Mouse (Mus musculus) CH12.LX (cell line): ENCODE results near the gene Olfr57. TPM values are rescaled to one million over a fixed set of nuclear protein-coding genes. Genes with fewer than 3 reads are reported as not detected.
"Not testable (repeated sequence)": the region's sequence is repeated elsewhere in the genome, so short reads cannot be mapped to it uniquely, and the experiment has no call there.

Experiments
- DNase-seq: peaks from one replicate; pipeline ENCODE4 v3.0.0-alpha.2; 2013; ENCODE audit errors: extremely low read depth
- H3K27ac ChIP-seq: 2 replicates; pipeline ENCODE4 v1.5.1; 2012; ENCODE audit warnings: low read depth, mild to moderate bottlenecking, control low read depth, moderate library complexity; ENCODE audit not compliant: insufficient read depth
- H3K27me3 ChIP-seq: replicated peaks from 2 replicates; pipeline ENCODE3; 2012; ENCODE audit warnings: inconsistent platforms
- H3K36me3 ChIP-seq, 2 experiments: replicated peaks in 1 of 2; 2 replicates each; pipeline versions ENCODE3 to v1.6.1; 2012; ENCODE audit warnings: inconsistent platforms in 1 of 2, low read length in 1 of 2, mild to moderate bottlenecking in 1 of 2, mixed read lengths in 1 of 2, moderate library complexity in 1 of 2; ENCODE audit not compliant: control insufficient read depth in 1 of 2, insufficient read depth in 1 of 2
- H3K4me1 ChIP-seq, 2 experiments: 2 replicates each; pipeline ENCODE4 v1.6.1; 2012; ENCODE audit warnings: inconsistent platforms in 1 of 2, moderate library complexity in 1 of 2; ENCODE audit not compliant: insufficient read depth in 2 of 2, control insufficient read depth in 1 of 2
- H3K4me2 ChIP-seq: 2 replicates; pipeline ENCODE4 v1.6.1; 2012; ENCODE audit warnings: low read depth, mild to moderate bottlenecking, control low read depth; ENCODE audit not compliant: poor library complexity, insufficient read depth, severe bottlenecking
- H3K4me3 ChIP-seq, 3 experiments: fragments of 150-350 bp in 1 of 3; sonication (generic) in 1 of 3; replicated peaks in 1 of 3; 2 replicates each; pipeline versions ENCODE3 to v1.5.1; 2011 to 2012; ENCODE audit warnings: low read depth in 2 of 3, low read length in 2 of 3, mild to moderate bottlenecking in 2 of 3, moderate library complexity in 2 of 3, control low read depth in 1 of 3, improper control_type of control experiment in 1 of 3, inconsistent platforms in 1 of 3, mixed read lengths in 1 of 3; ENCODE audit not compliant: poor library complexity in 1 of 3
- H3K79me2 ChIP-seq: replicated peaks from 2 replicates; pipeline ENCODE4 v1.6.1; 2012; ENCODE audit warnings: mild to moderate bottlenecking, moderate library complexity; ENCODE audit not compliant: control insufficient read depth, poor library complexity, insufficient read depth, severe bottlenecking; ENCODE audit errors: extremely low read depth
- H3K9ac ChIP-seq: 2 replicates; pipeline ENCODE4 v1.6.1; 2012; ENCODE audit warnings: low read depth, mild to moderate bottlenecking, control low read depth, moderate library complexity; ENCODE audit not compliant: insufficient read depth
- H3K9me3 ChIP-seq: replicated peaks from 2 replicates; pipeline ENCODE3; 2012; ENCODE audit warnings: low read length, inconsistent platforms, mixed read lengths
- dilution Hi-C: fragments of 300-500 bp; cut with MboI; formaldehyde crosslinking; loops from 2 replicates; pipeline ENCODE4 v1.14.3; 2020; ENCODE audit warnings: low sequenced_read_pairs; ENCODE audit not compliant: extremely low pct_unique_long_range_greater_than_20kb, extremely low pct_ligation_motif_present
- in situ Hi-C: fragments of 300-500 bp; cut with MboI; formaldehyde crosslinking; loops from 3 replicates; pipeline ENCODE4 v1.14.3; 2019; ENCODE audit warnings: low sequenced_read_pairs, low pct_ligation_motif_present, low pct_unique_long_range_greater_than_20kb, mixed read lengths
- polyA plus RNA-seq: library from polyadenylated mRNA; unstranded; fragments of >175 nt; gene quantifications from 2 replicates; pipeline ENCODE4 v1.2.1, GENCODE M21; 2012; ENCODE audit warnings: low read depth; ENCODE audit not compliant: insufficient read length
- total RNA-seq, 2 experiments: library from RNA; depleted of rRNA; stranded (reverse); fragments of 300-350 nt in 1 of 2; fragments of >200 nt in 1 of 2; gene quantifications; 2 replicates each; pipeline ENCODE4 v1.2.3; 2012 to 2014

Gene Olfr57
- total and polyA plus RNA-seq, 3 experiments: not detected

DNA sequence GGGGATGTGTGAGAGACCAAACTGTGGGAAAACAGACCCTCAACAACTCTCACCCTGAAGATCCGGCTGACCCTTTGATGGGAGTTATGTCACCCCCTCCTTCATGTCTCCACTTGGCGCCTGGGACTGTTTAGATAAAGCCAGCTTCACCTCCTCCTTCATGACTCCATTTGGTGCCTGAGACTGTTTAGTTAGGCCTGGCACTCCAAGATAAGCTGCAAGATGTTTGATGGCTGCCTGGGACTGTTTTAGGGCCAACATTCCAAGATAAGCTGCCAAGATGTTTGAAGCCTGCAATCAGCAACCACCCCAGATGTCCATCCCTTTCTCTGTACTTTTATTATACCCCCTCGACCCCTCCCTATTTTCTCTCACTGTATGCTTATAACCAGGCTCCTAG lies 28.8 kb downstream of the Olfr57 start:
- H3K36me3 ChIP-seq, H3K4me3 ChIP-seq, H3K9ac ChIP-seq, H3K27ac ChIP-seq, dilution Hi-C loops, in situ Hi-C loops, H3K27me3 ChIP-seq, H3K4me1 ChIP-seq, H3K79me2 ChIP-seq, DNase-seq, H3K9me3 ChIP-seq, H3K4me2 ChIP-seq: not testable (repeated sequence)

Other genes with a start within 250 kb of the Olfr57 start
- 0.04 TPM in 1 of 2 replicates, not detected in the other for gene Slc1a6, start 248.2 kb upstream of the Olfr57 start, total RNA-seq (2012; rRNA removed)
- not detected in 2 replicates for gene Slc1a6, start 248.2 kb upstream of the Olfr57 start, total RNA-seq (2014; rRNA removed)
- not detected in 2 replicates for gene Slc1a6, start 248.2 kb upstream of the Olfr57 start, polyA plus RNA-seq
- gene Olfr1356, start 176.6 kb upstream of the Olfr57 start, total RNA-seq (2012; rRNA removed): not detected in 2 replicates
- not detected in 2 replicates for gene Olfr1356, start 176.6 kb upstream of the Olfr57 start, total RNA-seq (2014; rRNA removed)
- gene Olfr1356, start 176.6 kb upstream of the Olfr57 start, polyA plus RNA-seq: not detected in 2 replicates
- gene Olfr1355, start 153.2 kb upstream of the Olfr57 start, total RNA-seq (2012; rRNA removed): not detected in 2 replicates
- not detected in 2 replicates for gene Olfr1355, start 153.2 kb upstream of the Olfr57 start, total RNA-seq (2014; rRNA removed)
- not detected in 2 replicates for gene Olfr1355, start 153.2 kb upstream of the Olfr57 start, polyA plus RNA-seq
- not detected in 2 replicates for gene Olfr1354, start 115.6 kb upstream of the Olfr57 start, total RNA-seq (2012; rRNA removed)
- not detected in 2 replicates for gene Olfr1354, start 115.6 kb upstream of the Olfr57 start, total RNA-seq (2014; rRNA removed)
- not detected in 2 replicates for gene Olfr1354, start 115.6 kb upstream of the Olfr57 start, polyA plus RNA-seq
- not detected in 2 replicates for gene Olfr8, start 78.1 kb upstream of the Olfr57 start, total RNA-seq (2012; rRNA removed)
- gene Olfr8, start 78.1 kb upstream of the Olfr57 start, total RNA-seq (2014; rRNA removed): not detected in 2 replicates
- not detected in 2 replicates for gene Olfr8, start 78.1 kb upstream of the Olfr57 start, polyA plus RNA-seq
- not detected in 2 replicates for gene Olfr1353, start 65.4 kb upstream of the Olfr57 start, total RNA-seq (2012; rRNA removed)
- gene Olfr1353, start 65.4 kb upstream of the Olfr57 start, total RNA-seq (2014; rRNA removed): not detected in 2 replicates
- not detected in 2 replicates for gene Olfr1353, start 65.4 kb upstream of the Olfr57 start, polyA plus RNA-seq
- not detected in 2 replicates for gene Olfr1352, start 47.7 kb upstream of the Olfr57 start, total RNA-seq (2012; rRNA removed)
- gene Olfr1352, start 47.7 kb upstream of the Olfr57 start, total RNA-seq (2014; rRNA removed): not detected in 2 replicates
- not detected in 2 replicates for gene Olfr1352, start 47.7 kb upstream of the Olfr57 start, polyA plus RNA-seq
- gene Olfr1351, start 16.3 kb upstream of the Olfr57 start, total RNA-seq (2012; rRNA removed): not detected in 2 replicates
- not detected in 2 replicates for gene Olfr1351, start 16.3 kb upstream of the Olfr57 start, total RNA-seq (2014; rRNA removed)
- not detected in 2 replicates for gene Olfr1351, start 16.3 kb upstream of the Olfr57 start, polyA plus RNA-seq
- 3.5 TPM in 2 replicates for gene 2610008E11Rik, start 68.9 kb downstream of the Olfr57 start, total RNA-seq (2012; rRNA removed)
- gene 2610008E11Rik, start 68.9 kb downstream of the Olfr57 start, total RNA-seq (2014; rRNA removed): 3.0 and 3.8 TPM in 2 replicates
- 2.2 and 2.3 TPM in 2 replicates for gene 2610008E11Rik, start 68.9 kb downstream of the Olfr57 start, polyA plus RNA-seq
- gene Vmn2r80, start 120.0 kb downstream of the Olfr57 start, total RNA-seq (2012; rRNA removed): not detected in 2 replicates
- gene Vmn2r80, start 120.0 kb downstream of the Olfr57 start, total RNA-seq (2014; rRNA removed): not detected in 2 replicates
- not detected in 2 replicates for gene Vmn2r80, start 120.0 kb downstream of the Olfr57 start, polyA plus RNA-seq
- gene Vmn2r81, start 219.0 kb downstream of the Olfr57 start, total RNA-seq (2012; rRNA removed): not detected in 2 replicates
- gene Vmn2r81, start 219.0 kb downstream of the Olfr57 start, total RNA-seq (2014; rRNA removed): not detected in 2 replicates
- not detected in 2 replicates for gene Vmn2r81, start 219.0 kb downstream of the Olfr57 start, polyA plus RNA-seq